Mouse (Mus musculus): Measurements from ENCODE around the gene Nat9. TPM values are rescaled to one million over a fixed set of nuclear protein-coding genes. Genes with fewer than 3 reads are reported as not detected.

Nat9 gene
- total RNA-seq, 1 experiment from 2014 or later = 17.2 TPM

- ATAC-seq (replicated peaks; ENCODE audit: low read depth, poor library complexity, severe bottlenecking) = no peak
These were observed 27.5 kb downstream of the Nat9 start for GRCm38 (mm10) chr11:115160016-115160797.

- peak; percentile 40 for ATAC-seq (replicated peaks; ENCODE audit: low read depth, poor library complexity, severe bottlenecking)
These were observed 29.5 kb downstream of the Nat9 start for GRCm38 (mm10) chr11:115157933-115158719.

GRCm38 (mm10) chr11:115155053-115155634, 32.5 kb downstream of the Nat9 start:
- peak; percentile 26 for ATAC-seq (replicated peaks; ENCODE audit: low read depth, poor library complexity, severe bottlenecking)

DNA sequence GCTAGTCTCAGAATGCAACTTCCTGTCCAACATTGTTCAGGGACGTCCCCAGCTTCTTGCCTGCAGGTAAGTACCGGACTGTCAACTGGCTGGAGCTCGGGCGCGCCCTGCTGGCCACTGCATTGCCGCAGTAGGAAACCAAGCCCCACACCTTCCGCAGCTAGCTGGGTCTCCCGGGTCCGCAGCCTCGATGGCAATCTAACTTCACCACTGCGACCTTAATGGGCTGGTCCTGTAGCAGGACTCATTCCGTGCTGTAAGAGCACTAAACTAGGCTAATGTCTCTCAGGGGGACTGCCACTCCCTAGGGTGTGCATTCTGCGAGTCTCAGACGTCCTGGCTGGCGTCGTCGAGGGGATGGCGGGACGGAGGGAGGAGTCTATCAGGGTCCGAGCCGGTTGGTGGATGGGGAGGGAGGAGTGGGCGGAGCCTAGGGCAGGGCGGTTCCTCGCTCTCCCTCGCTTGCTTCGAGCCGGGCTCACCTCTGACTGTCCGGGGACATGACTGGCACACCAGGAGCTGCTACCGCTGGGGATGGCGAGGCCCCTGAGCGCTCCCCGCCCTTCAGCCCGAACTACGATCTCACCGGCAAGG, 33.9 kb downstream of the Nat9 start:
- ATAC-seq (replicated peaks; ENCODE audit: low read depth, poor library complexity, severe bottlenecking) = peak; percentile 88

DNA sequence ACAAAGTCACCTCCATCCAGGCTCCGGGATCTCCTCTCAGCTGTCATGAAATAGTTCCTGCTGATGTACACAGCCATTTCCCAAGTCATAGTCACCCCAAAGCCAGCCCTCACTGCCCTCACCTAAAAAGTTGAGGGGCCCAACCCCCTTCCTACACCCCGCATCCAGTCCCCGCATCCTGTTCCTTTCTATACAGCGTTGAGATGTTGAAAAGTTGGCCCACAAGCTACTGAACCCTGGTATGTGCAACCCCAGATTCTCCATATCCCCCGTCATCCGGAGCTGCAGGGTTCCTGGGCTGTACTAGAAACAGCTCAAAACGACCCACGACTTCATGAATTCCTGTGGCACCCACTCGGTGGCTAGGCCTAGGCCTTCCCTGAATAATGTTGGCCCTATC, 34.6 kb downstream of the Nat9 start:
- ATAC-seq (replicated peaks; ENCODE audit: low read depth, poor library complexity, severe bottlenecking) = no peak

GRCm38 (mm10) chr11:115151755-115152429, 35.8 kb downstream of the Nat9 start:
- no peak for ATAC-seq (replicated peaks; ENCODE audit: low read depth, poor library complexity, severe bottlenecking)

DNA sequence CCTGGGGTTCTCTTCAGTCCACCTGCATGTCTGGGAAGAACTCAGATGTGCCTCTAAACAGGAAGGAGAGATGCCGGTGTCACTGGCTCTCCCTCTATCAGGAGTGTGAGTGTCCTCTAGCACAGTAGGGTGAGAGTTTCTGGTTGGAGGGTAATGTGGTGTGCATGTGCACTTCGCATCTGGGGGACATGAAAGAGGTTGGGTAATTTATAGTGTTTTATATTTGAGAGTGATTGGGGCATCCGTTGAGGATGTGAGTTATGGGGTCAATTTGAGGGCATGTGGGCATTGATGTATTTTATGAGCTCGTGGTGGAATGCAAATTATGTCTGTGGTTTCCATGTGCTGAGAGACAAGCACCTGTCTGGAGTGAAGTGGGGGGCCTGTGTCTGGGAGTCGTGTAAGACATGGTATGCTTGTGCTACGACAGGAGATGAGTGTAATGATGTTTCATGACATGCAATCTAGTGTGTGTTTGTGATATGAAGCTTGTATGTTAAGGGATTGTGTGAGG, 36.9 kb downstream of the Nat9 start:
- ATAC-seq (replicated peaks; ENCODE audit: low read depth, poor library complexity, severe bottlenecking) = no peak

DNA sequence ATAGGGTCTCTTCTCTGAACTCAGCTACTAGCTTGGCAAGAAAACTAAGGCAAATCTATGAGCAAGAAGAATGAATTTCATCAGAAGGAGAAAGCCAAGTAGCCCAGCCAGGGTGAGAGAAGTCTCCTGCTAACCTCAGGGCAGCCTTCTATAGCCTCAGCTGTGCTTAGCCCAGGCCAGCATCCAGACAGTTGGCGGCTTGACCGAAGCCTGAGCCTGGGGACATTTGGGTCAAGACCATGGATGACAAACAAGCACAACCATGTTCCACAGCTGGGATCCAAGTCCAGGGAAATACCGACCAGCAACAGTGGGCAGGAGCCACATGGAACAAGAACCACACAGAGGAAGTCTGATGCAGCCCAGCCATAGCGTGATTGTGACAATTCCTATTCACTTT, 39.8 kb downstream of the Nat9 start:
- no peak for ATAC-seq (replicated peaks; ENCODE audit: low read depth, poor library complexity, severe bottlenecking)

DNA sequence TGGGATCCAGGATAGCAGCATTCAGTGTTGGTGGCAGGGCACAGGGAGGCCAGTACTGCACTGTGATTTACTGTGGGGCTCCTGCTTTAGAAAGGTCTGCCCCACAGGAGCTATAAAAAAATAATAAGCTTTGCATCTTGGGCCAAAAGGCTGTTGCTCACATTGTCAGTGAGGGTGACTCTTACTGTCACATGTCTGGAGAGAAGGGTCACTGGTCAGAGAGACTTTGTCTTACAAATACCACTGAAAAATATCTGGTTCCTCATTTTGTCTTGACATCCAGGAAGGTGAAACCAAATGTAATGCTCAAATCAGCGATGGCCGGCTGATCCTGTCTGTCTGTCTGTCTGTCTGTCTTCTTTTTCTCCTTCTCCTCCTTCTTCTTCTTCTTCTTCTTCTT, 45.7 kb downstream of the Nat9 start:
- peak; percentile 57 for ATAC-seq (replicated peaks; ENCODE audit: low read depth, poor library complexity, severe bottlenecking)

- ATAC-seq (replicated peaks; ENCODE audit: low read depth, poor library complexity, severe bottlenecking) = peak; percentile 76
These were observed 48.9 kb downstream of the Nat9 start for GRCm38 (mm10) chr11:115138597-115139262.

DNA sequence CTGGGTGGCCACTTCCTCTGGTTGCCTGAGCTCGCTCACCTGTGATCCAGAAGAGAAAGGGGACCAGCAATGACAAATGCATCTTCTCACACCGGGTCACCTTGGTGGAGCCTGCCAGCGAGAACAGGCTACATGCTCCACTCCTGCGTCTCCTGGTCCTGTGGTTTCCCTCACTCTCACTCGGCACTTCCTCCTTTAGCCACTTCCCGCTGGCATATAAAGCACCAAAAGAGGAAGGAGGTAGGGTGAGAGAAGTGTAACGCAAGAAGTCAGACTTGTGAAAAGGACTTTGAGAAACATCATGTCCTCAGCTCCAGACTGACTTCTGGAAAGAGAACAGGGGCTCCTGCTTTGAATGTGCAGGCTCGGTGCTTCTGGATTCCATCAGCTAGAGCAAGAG, 53.9 kb downstream of the Nat9 start, which contains the start of gene Cd300lf:
Gene Cd300lf, minus strand, starts transcription at position 193 of the 400 bp plus-strand sequence.
- peak; percentile 99 for ATAC-seq (replicated peaks; ENCODE audit: low read depth, poor library complexity, severe bottlenecking)

Other genes with a start within 250 kb of the Nat9 start
- gene Cd300c, start 218.7 kb downstream of the Nat9 start, total RNA-seq (2017) = 2.7 TPM in 1 of 2 replicates, not detected in the other
- 0.55 TPM in 1 of 2 replicates, not detected in the other for gene Cd300ld, start 197.9 kb downstream of the Nat9 start, total RNA-seq (2017)
- 1.8 TPM in 1 of 2 replicates, not detected in the other for gene Cd300c2, start 186.0 kb downstream of the Nat9 start, total RNA-seq (2017)
- gene Cd300ld2, start 171.7 kb downstream of the Nat9 start, total RNA-seq (2017) = not detected in 2 replicates
- not detected in 2 replicates for gene Cd300ld4, start 160.8 kb downstream of the Nat9 start, total RNA-seq (2017)
- not detected in 2 replicates for gene Cd300ld5, start 150.1 kb downstream of the Nat9 start, total RNA-seq (2017)
- gene Cd300ld3, start 139.4 kb downstream of the Nat9 start, total RNA-seq (2017) = not detected in 2 replicates
- not detected in 2 replicates for gene Cd300e, start 125.7 kb downstream of the Nat9 start, total RNA-seq (2017)
- gene Rab37, start 96.4 kb downstream of the Nat9 start, total RNA-seq (2017) = 50.6 and 61.5 TPM in 2 replicates
- gene Cd300lf, start 53.9 kb downstream of the Nat9 start, total RNA-seq (2017) = not detected in 2 replicates
- 45.5 and 53.4 TPM in 2 replicates for gene Slc9a3r1, start 24.5 kb downstream of the Nat9 start, total RNA-seq (2017)
- gene Tmem104, start 372 bp downstream of the Nat9 start, total RNA-seq (2017) = 2.2 and 3.7 TPM in 2 replicates
- gene Grin2c, start 79.4 kb upstream of the Nat9 start, total RNA-seq (2017) = not detected in 2 replicates
- gene Fdxr, start 89.2 kb upstream of the Nat9 start, total RNA-seq (2017) = 21.5 and 29.1 TPM in 2 replicates
- gene Fads6, start 109.8 kb upstream of the Nat9 start, total RNA-seq (2017) = 0.73 and 1.6 TPM in 2 replicates
- gene Otop2, start 119.3 kb upstream of the Nat9 start, total RNA-seq (2017) = not detected in 2 replicates
- not detected in 2 replicates for gene Ush1g, start 134.2 kb upstream of the Nat9 start, total RNA-seq (2017)
- gene Otop3, start 146.9 kb upstream of the Nat9 start, total RNA-seq (2017) = not detected in 2 replicates
- 1.9 TPM in 1 of 2 replicates, not detected in the other for gene Hid1, start 179.9 kb upstream of the Nat9 start, total RNA-seq (2017)
- 0.18 TPM in 1 of 2 replicates, not detected in the other for gene Cdr2l, start 194.1 kb upstream of the Nat9 start, total RNA-seq (2017)
- 67.7 and 94.1 TPM in 2 replicates for gene Mrpl58, start 215.9 kb upstream of the Nat9 start, total RNA-seq (2017)
- gene Atp5h, start 232.1 kb upstream of the Nat9 start, total RNA-seq (2017) = 531 and 684 TPM in 2 replicates
- gene Kctd2, start 232.3 kb upstream of the Nat9 start, total RNA-seq (2017) = 12.3 and 15.4 TPM in 2 replicates